In the genomic region with DNA sequence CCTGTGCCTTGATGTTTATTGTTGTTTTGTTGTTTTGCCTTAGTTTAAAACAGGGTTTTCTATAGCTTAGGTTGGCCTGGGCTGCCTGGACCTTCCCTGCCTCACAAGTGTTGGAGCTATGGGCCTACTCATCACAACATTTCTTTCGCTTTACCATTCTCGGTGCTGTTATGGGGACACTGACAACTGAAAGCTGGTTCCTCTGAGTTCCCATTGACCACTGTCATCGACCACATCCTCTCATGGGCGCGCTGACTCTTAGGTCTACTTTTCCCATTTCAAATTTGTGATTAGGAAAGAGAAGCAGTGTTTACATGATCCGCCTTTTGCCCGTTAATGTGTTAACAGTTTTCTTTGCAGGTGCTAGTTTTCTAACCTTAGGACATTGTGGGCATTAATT, we compare ENCODE assay signal across 10 mouse cellular contexts.
"Had no signal": no experiment of that assay in that cellular context is flagged by ENCODE, and none has a peak within 500 bp of the region (broad histone marks: within the 10 kb centered on the region; RNA-seq: fewer than 3 reads in every experiment).

No protein-coding gene starts in this region.

- DNase-seq: lung, adult 18-20 months; lung, embryonic 14.5 days; lung, postnatal 10 days; lung, postnatal 4 days; midbrain, embryonic 14.5 days; right cerebral cortex, postnatal 14 days; thymus, adult 2 months; thymus, postnatal 25 days; thymus, postnatal 4 days had no signal

- ATAC-seq: midbrain, embryonic 16.5 days had no signal
